Mouse (Mus musculus) thymus, adult 2 months (tissue): ENCODE data around the gene Ndufb10.

Source experiments
- CTCF ChIP-seq: fragments of 200-500 bp; IDR thresholded peaks from 2 replicates; pipeline ENCODE4 v1.5.1; 2012; ENCODE audit warnings: mild to moderate bottlenecking, control low read depth, low read length, moderate library complexity, borderline replicate concordance; ENCODE audit not compliant: control insufficient read depth, poor library complexity, insufficient read depth; ENCODE audit errors: extremely low read depth
- POLR2A ChIP-seq: fragments of 200-500 bp; IDR thresholded peaks from 2 replicates; pipeline ENCODE4 v1.6.1; 2012; ENCODE audit warnings: mild to moderate bottlenecking, low read length, control low read depth, moderate library complexity; ENCODE audit not compliant: control insufficient read depth, poor library complexity, insufficient read depth; ENCODE audit errors: extremely low read depth

- no peak for TF ChIP-seq CTCF
- no peak for TF ChIP-seq POLR2A
Observed at GRCm38 (mm10) chr17:24723881-24724180, 447 bp downstream of the Ndufb10 start.
